Mouse (Mus musculus) spleen, adult 2 months (tissue): ENCODE measurements around the gene Aox3. TPM values are rescaled to one million over a fixed set of nuclear protein-coding genes. Genes with fewer than 3 reads are reported as not detected.

Source experiments
- DNase-seq, 2 experiments: peaks; one replicate each; pipeline versions ENCODE4 v3.0.0 to v3.0.0-alpha.2; 2012 to 2021; ENCODE audit warnings: low spot score in 2 of 2, low read depth in 1 of 2
- H3K27ac ChIP-seq: fragments of 200-500 bp; 2 replicates; pipeline ENCODE4 v1.5.1; 2012; ENCODE audit warnings: low read length, inconsistent platforms; ENCODE audit not compliant: insufficient read depth
- H3K27me3 ChIP-seq: fragments of 200-500 bp; 2 replicates; pipeline ENCODE4 v1.6.1; 2012; ENCODE audit warnings: mild to moderate bottlenecking, moderate library complexity, low read length, inconsistent platforms; ENCODE audit not compliant: control insufficient read depth, insufficient read depth
- H3K36me3 ChIP-seq: fragments of 200-500 bp; 2 replicates; pipeline ENCODE4 v1.6.1; 2012; ENCODE audit warnings: mild to moderate bottlenecking, low read length, inconsistent platforms; ENCODE audit not compliant: control insufficient read depth, insufficient read depth
- H3K4me1 ChIP-seq: fragments of 200-500 bp; 2 replicates; pipeline ENCODE4 v1.6.1; 2011; ENCODE audit warnings: inconsistent platforms; ENCODE audit not compliant: control insufficient read depth, insufficient read depth, insufficient read length
- H3K4me3 ChIP-seq: fragments of 200-500 bp; 2 replicates; pipeline ENCODE4 v1.5.1; 2011; ENCODE audit warnings: mild to moderate bottlenecking, inconsistent platforms; ENCODE audit not compliant: insufficient read depth, insufficient read length; ENCODE audit errors: extremely low read depth
- CTCF ChIP-seq: fragments of 200-500 bp; IDR thresholded peaks from 2 replicates; pipeline ENCODE4 v1.5.1; 2011; ENCODE audit warnings: mild to moderate bottlenecking, inconsistent platforms; ENCODE audit not compliant: insufficient read depth, insufficient read length, insufficient replicate concordance; ENCODE audit errors: extremely low read depth
- POLR2A ChIP-seq: fragments of 200-500 bp; IDR thresholded peaks from 2 replicates; pipeline ENCODE4 v1.6.1; 2011; ENCODE audit warnings: low read depth, low read length, inconsistent platforms
- WGBS: fragments of 180-500 bp; shearing (Covaris S2); methylation state at CpG from one replicate; pipeline ENCODE4 v1.1.7; 2018; 5-methylcytosine and 5-hydroxymethylcytosine counted together
- polyA plus RNA-seq: library from polyadenylated mRNA; depleted of rRNA; stranded (reverse); fragments of >200 nt; gene quantifications from 2 replicates; pipeline ENCODE4 v1.2.3, GENCODE M21; 2012; rRNA removed

Gene Aox3
- polyA plus RNA-seq: 0.12 and 0.41 TPM in 2 replicates

- no peak for DNase-seq
- no peak within 1 kb of the TSS for H3K27ac ChIP-seq
- H3K4me1 ChIP-seq: no peaks in the 10 kb centered on the region
- H3K4me3 ChIP-seq: no peak within 1 kb of the TSS
- 33% methylated on average over 11 of the region's 11 CpGs for WGBS
- TF ChIP-seq POLR2A (no peak), CTCF (no peak)
- H3K36me3 ChIP-seq: no peaks in the 10 kb centered on the region
- H3K27me3 ChIP-seq: no peaks in the 10 kb centered on the region
Observed at GRCm38 (mm10) chr1:58112880-58113279, at the start of gene Aox3. TSS of gene Aox3 (plus strand) at chr1:58113130.

- H3K4me1 ChIP-seq: no peaks in the 10 kb centered on the region
- no peaks in the 10 kb centered on the region for H3K36me3 ChIP-seq
- no peak overlapping the region for H3K4me3 ChIP-seq
- H3K27ac ChIP-seq: no peak overlapping the region
- DNase-seq: no peak
- TF ChIP-seq CTCF (no peak), POLR2A (no peak)
- no peaks in the 10 kb centered on the region for H3K27me3 ChIP-seq
- 89% methylated on average over 5 of the region's 5 CpGs for WGBS
Observed at GRCm38 (mm10) chr1:58065151-58065550, 47.8 kb upstream of the Aox3 start.

- no peak for TF ChIP-seq POLR2A
- TF ChIP-seq CTCF: no peak
- 86% methylated on average over 3 of the region's 3 CpGs for WGBS
- H3K27ac ChIP-seq: no peak overlapping the region
- H3K4me3 ChIP-seq: no peak overlapping the region
- H3K4me1 ChIP-seq: no peaks in the 10 kb centered on the region
- no peaks in the 10 kb centered on the region for H3K36me3 ChIP-seq
- DNase-seq: no peak
- no peaks in the 10 kb centered on the region for H3K27me3 ChIP-seq
Observed at GRCm38 (mm10) chr1:58065606-58066005, 47.3 kb upstream of the Aox3 start.

GRCm38 (mm10) chr1:58069181-58069580 is 43.7 kb upstream of the Aox3 start:
- Histone ChIP-seq H3K27me3 (no peaks in the 10 kb centered on the region), H3K36me3 (no peaks in the 10 kb centered on the region), H3K27ac (no peak overlapping the region), H3K4me1 (no peaks in the 10 kb centered on the region), H3K4me3 (no peak overlapping the region)
- 92% methylated on average over 6 of the region's 6 CpGs for WGBS
- TF ChIP-seq POLR2A: no peak
- TF ChIP-seq CTCF: no peak
- DNase-seq: no peak

- H3K36me3 ChIP-seq: no peaks in the 10 kb centered on the region
- no peaks in the 10 kb centered on the region for H3K4me1 ChIP-seq
- no peak overlapping the region for H3K4me3 ChIP-seq
- DNase-seq: no peak
- WGBS: 94% methylated on average over 11 of the region's 11 CpGs
- no peak overlapping the region for H3K27ac ChIP-seq
- no peaks in the 10 kb centered on the region for H3K27me3 ChIP-seq
- TF ChIP-seq POLR2A (no peak), CTCF (no peak)
Observed at GRCm38 (mm10) chr1:58070091-58070490, 42.8 kb upstream of the Aox3 start.

GRCm38 (mm10) chr1:58071006-58071405 is 41.9 kb upstream of the Aox3 start:
- DNase-seq: no peak
- no peaks in the 10 kb centered on the region for H3K27me3 ChIP-seq
- no peak overlapping the region for H3K4me3 ChIP-seq
- no peak overlapping the region for H3K27ac ChIP-seq
- no peaks in the 10 kb centered on the region for H3K36me3 ChIP-seq
- no peaks in the 10 kb centered on the region for H3K4me1 ChIP-seq
- TF ChIP-seq CTCF (no peak), POLR2A (no peak)
- WGBS: 86% methylated on average over 9 of the region's 9 CpGs

GRCm38 (mm10) chr1:58071509-58071908 is 41.4 kb upstream of the Aox3 start:
- Histone ChIP-seq H3K27me3 (no peaks in the 10 kb centered on the region), H3K4me1 (no peaks in the 10 kb centered on the region), H3K36me3 (no peaks in the 10 kb centered on the region), H3K27ac (no peak overlapping the region), H3K4me3 (no peak overlapping the region)
- WGBS: 97% methylated on average over 1 of the region's 1 CpGs
- TF ChIP-seq CTCF: no peak
- no peak for TF ChIP-seq POLR2A
- DNase-seq: no peak
